Mouse (Mus musculus) spleen, adult 2 months (tissue): Measurements from ENCODE around the gene Acp2.

Experiments
- CTCF ChIP-seq: fragments of 200-500 bp; IDR thresholded peaks from 2 replicates; pipeline ENCODE4 v1.5.1; 2011; ENCODE audit warnings: mild to moderate bottlenecking, inconsistent platforms; ENCODE audit not compliant: insufficient read depth, insufficient read length, insufficient replicate concordance; ENCODE audit errors: extremely low read depth
- POLR2A ChIP-seq: fragments of 200-500 bp; IDR thresholded peaks from 2 replicates; pipeline ENCODE4 v1.6.1; 2011; ENCODE audit warnings: low read depth, low read length, inconsistent platforms

GRCm38 (mm10) chr2:91179825-91180224, 22.9 kb upstream of the Acp2 start:
- TF ChIP-seq CTCF (no peak), POLR2A (no peak)
